Mouse (Mus musculus): ENCODE data around the gene Fam118b. TPM values are rescaled to one million over a fixed set of nuclear protein-coding genes. Genes with fewer than 3 reads are reported as not detected.

Fam118b gene
- total and polyA plus RNA-seq, 2 experiments from 2014 or later: 29.4 to 37.4 TPM

- Histone ChIP-seq H3K27ac (ENCODE audit: low read depth, low read length) (no peak overlapping the region), H3K9me3 (ENCODE audit: low read length) (no peaks in the 10 kb centered on the region), H3K4me1 (ENCODE audit: insufficient read depth, low read length) (peaks cover 4% of the 10 kb centered on the region), H3K9ac (replicated peaks; ENCODE audit: low read length, poor library complexity, severe bottlenecking) (no peak overlapping the region), H3K4me2 (ENCODE audit: low read depth, low read length, poor library complexity, severe bottlenecking) (no peak overlapping the region), H3K4me3 (ENCODE audit: low read depth, low read length) (no peak overlapping the region), H3K27me3 (ENCODE audit: insufficient read depth, low read length) (no peaks in the 10 kb centered on the region), H3K36me3 (ENCODE audit: insufficient read depth, low read length) (peaks cover 9% of the 10 kb centered on the region)
- TF ChIP-seq CTCF (IDR thresholded peaks at IDR 0.05): no peak
- ATAC-seq (ENCODE audit: low FRiP score): no peak
- 89% methylated on average over 1 of the region's 1 CpGs for WGBS
- no peak for DNase-seq (ENCODE audit: low spot score)
Measured at GRCm38 (mm10) chr9:35173331-35173730, 94.3 kb downstream of the Fam118b start.

- Histone ChIP-seq H3K27me3 (ENCODE audit: insufficient read depth, low read length) (no peaks in the 10 kb centered on the region), H3K27ac (ENCODE audit: low read depth, low read length) (no peak overlapping the region), H3K4me3 (ENCODE audit: low read depth, low read length) (no peak overlapping the region), H3K9me3 (ENCODE audit: low read length) (no peaks in the 10 kb centered on the region), H3K9ac (replicated peaks; ENCODE audit: low read length, poor library complexity, severe bottlenecking) (no peak overlapping the region), H3K4me1 (ENCODE audit: insufficient read depth, low read length) (peaks cover 4% of the 10 kb centered on the region), H3K36me3 (ENCODE audit: insufficient read depth, low read length) (peaks cover 9% of the 10 kb centered on the region), H3K4me2 (ENCODE audit: low read depth, low read length, poor library complexity, severe bottlenecking) (no peak overlapping the region)
- DNase-seq (ENCODE audit: low spot score): no peak
- TF ChIP-seq CTCF (IDR thresholded peaks at IDR 0.05): no peak
- 91% methylated on average over 7 of the region's 7 CpGs for WGBS
- ATAC-seq (ENCODE audit: low FRiP score): no peak
Measured at GRCm38 (mm10) chr9:35170071-35170470, 97.5 kb downstream of the Fam118b start.

Other genes with a start within 250 kb of the Fam118b start
- 25.0 and 29.8 TPM in 2 replicates for gene St3gal4, start 148.5 kb downstream of the Fam118b start, total RNA-seq (2014; rRNA removed)
- 19.6 and 20.0 TPM in 2 replicates for gene St3gal4, start 148.5 kb downstream of the Fam118b start, polyA plus RNA-seq (2015; fragmentation: Nextera tagmentation; extraction: Ambion mirVana)
- gene Dcps, start 91.7 kb downstream of the Fam118b start, total RNA-seq (2014; rRNA removed): 39.6 and 41.4 TPM in 2 replicates
- 56.5 and 58.4 TPM in 2 replicates for gene Dcps, start 91.7 kb downstream of the Fam118b start, polyA plus RNA-seq (2015; fragmentation: Nextera tagmentation; extraction: Ambion mirVana)
- gene Srpr, start 67.6 kb downstream of the Fam118b start, total RNA-seq (2014; rRNA removed): 39.6 and 43.2 TPM in 2 replicates
- gene Srpr, start 67.6 kb downstream of the Fam118b start, polyA plus RNA-seq (2015; fragmentation: Nextera tagmentation; extraction: Ambion mirVana): 61.0 and 63.0 TPM in 2 replicates
- gene Tirap, start 67.5 kb downstream of the Fam118b start, total RNA-seq (2014; rRNA removed): 2.6 and 4.3 TPM in 2 replicates
- 2.7 and 3.4 TPM in 2 replicates for gene Tirap, start 67.5 kb downstream of the Fam118b start, polyA plus RNA-seq (2015; fragmentation: Nextera tagmentation; extraction: Ambion mirVana)
- gene Foxred1, start 56.8 kb downstream of the Fam118b start, total RNA-seq (2014; rRNA removed): 36.3 and 39.8 TPM in 2 replicates
- gene Foxred1, start 56.8 kb downstream of the Fam118b start, polyA plus RNA-seq (2015; fragmentation: Nextera tagmentation; extraction: Ambion mirVana): 46.5 and 47.0 TPM in 2 replicates
- gene Rpusd4, start 60 bp upstream of the Fam118b start, total RNA-seq (2014; rRNA removed): 6.9 and 8.7 TPM in 2 replicates
- 10.6 and 11.0 TPM in 2 replicates for gene Rpusd4, start 60 bp upstream of the Fam118b start, polyA plus RNA-seq (2015; fragmentation: Nextera tagmentation; extraction: Ambion mirVana)
- gene Cdon, start 153.3 kb upstream of the Fam118b start, total RNA-seq (2014; rRNA removed): 11.4 and 12.3 TPM in 2 replicates
- gene Cdon, start 153.3 kb upstream of the Fam118b start, polyA plus RNA-seq (2015; fragmentation: Nextera tagmentation; extraction: Ambion mirVana): 0.65 and 0.81 TPM in 2 replicates

Measured in midbrain, postnatal 0 days (tissue).